Mouse (Mus musculus) cerebellum, adult 2 months (tissue): Measurements from ENCODE around the gene Rbfox1. TPM values are rescaled to one million over a fixed set of nuclear protein-coding genes. Genes with fewer than 3 reads are reported as not detected.

ENCODE experiments used
- DNase-seq, 2 experiments: peaks; one replicate each; pipeline ENCODE4 v3.0.0; 2021
- H3K27ac ChIP-seq: fragments of 200-500 bp; 2 replicates; pipeline ENCODE4 v1.5.1; 2012; ENCODE audit warnings: low read length, control low read depth, inconsistent platforms; ENCODE audit not compliant: insufficient read depth
- H3K27me3 ChIP-seq: fragments of 200-500 bp; 2 replicates; pipeline ENCODE4 v1.6.1; 2012; ENCODE audit warnings: inconsistent platforms, mild to moderate bottlenecking, low read length, moderate library complexity; ENCODE audit not compliant: control insufficient read depth, insufficient read depth
- H3K4me1 ChIP-seq: fragments of 200-500 bp; 2 replicates; pipeline ENCODE4 v1.6.1; 2011; ENCODE audit warnings: low read length; ENCODE audit not compliant: control insufficient read depth, insufficient read depth
- H3K4me3 ChIP-seq: fragments of 200-500 bp; replicated peaks from 2 replicates; pipeline ENCODE3; 2011; ENCODE audit warnings: mild to moderate bottlenecking, low read depth, low read length, control low read depth; ENCODE audit not compliant: insufficient read depth
- CTCF ChIP-seq: fragments of 200-500 bp; IDR thresholded peaks from 2 replicates; pipeline ENCODE4 v1.5.1; 2011; ENCODE audit warnings: low read depth, mild to moderate bottlenecking, control low read depth, low read length, moderate library complexity, borderline replicate concordance; ENCODE audit not compliant: insufficient read depth
- POLR2A ChIP-seq: fragments of 200-500 bp; IDR thresholded peaks from 2 replicates; pipeline ENCODE4 v1.6.1; 2011; ENCODE audit warnings: low read length, control low read depth, borderline replicate concordance; ENCODE audit not compliant: insufficient read depth
- WGBS: fragments of 180-500 bp; shearing (Covaris S2); methylation state at CpG from one replicate; pipeline ENCODE4 v1.1.7; 2018; 5-methylcytosine and 5-hydroxymethylcytosine counted together
- polyA plus RNA-seq: library from polyadenylated mRNA; depleted of rRNA; stranded (reverse); fragments of >200 nt; gene quantifications from 2 replicates; pipeline ENCODE4 v1.2.3, GENCODE M21; 2012

Rbfox1 gene
- polyA plus RNA-seq, 1 experiment, result 132 TPM

DNA sequence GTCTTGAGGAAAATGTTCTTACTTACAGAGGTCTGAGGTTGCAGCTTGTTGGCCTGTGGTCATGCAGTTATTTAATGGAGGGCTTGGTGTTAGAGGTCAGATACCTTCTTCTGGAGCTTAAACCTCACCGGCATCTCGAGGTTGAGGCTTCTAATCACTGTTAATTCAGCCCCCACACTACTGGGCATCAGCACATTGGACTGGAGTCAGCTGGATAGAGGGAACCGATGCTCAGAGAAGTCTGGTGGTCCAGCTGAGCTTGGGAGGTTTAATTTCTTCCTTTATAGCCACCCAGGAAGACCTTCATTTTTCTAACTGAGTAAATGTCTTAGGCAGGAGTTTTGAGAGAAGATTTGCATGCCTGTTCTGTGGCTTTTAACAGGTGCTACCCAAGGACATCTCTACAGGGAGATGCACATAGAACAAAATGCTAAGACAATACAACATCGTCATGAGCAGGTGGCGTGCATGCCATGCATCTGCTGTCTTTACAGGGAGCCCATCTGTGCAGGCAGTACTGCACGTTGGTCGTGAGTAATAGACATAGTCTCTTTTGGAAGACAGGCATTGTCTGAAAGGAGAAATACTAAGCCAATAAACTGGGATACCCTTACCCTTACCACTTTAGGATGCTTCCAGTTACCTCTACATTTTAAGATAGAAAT, 199.7 kb downstream of the Rbfox1 start:
- WGBS, result 10% methylated on average over 7 of the region's 7 CpGs
- H3K27me3 ChIP-seq, result no peaks in the 10 kb centered on the region
- peak; percentile 83 to 89 for DNase-seq
- H3K27ac ChIP-seq, result peak overlapping the region; percentile 95
- H3K4me3 ChIP-seq, result no peak overlapping the region
- H3K4me1 ChIP-seq, result peaks cover 22% of the 10 kb centered on the region
- TF ChIP-seq POLR2A (no peak), CTCF (no peak)

GRCm38 (mm10) chr16:6086200-6086599, 201.0 kb downstream of the Rbfox1 start:
- peak overlapping the region; percentile 27 for H3K27ac ChIP-seq
- H3K4me1 ChIP-seq, result peaks cover 22% of the 10 kb centered on the region
- WGBS, result 6% methylated on average over 3 of the region's 3 CpGs
- no peak for TF ChIP-seq CTCF
- no peak for TF ChIP-seq POLR2A
- peak; percentile 70 to 86 for DNase-seq
- no peaks in the 10 kb centered on the region for H3K27me3 ChIP-seq
- H3K4me3 ChIP-seq, result no peak overlapping the region

- peak in 1 of 2 experiments; percentile 60 for DNase-seq
These were observed 206.4 kb downstream of the Rbfox1 start for GRCm38 (mm10) chr16:6091326-6092123.

GRCm38 (mm10) chr16:6095604-6096372, 210.6 kb downstream of the Rbfox1 start:
- Histone ChIP-seq H3K4me1 (peaks cover 30% of the 10 kb centered on the region), H3K27me3 (no peaks in the 10 kb centered on the region), H3K4me3 (no peak overlapping the region), H3K27ac (no peak overlapping the region)
- TF ChIP-seq POLR2A (no peak), CTCF (no peak)
- no peak for DNase-seq
- 67% methylated on average over 2 of the region's 2 CpGs for WGBS

More at GRCm38 (mm10) chr16:6091326-6092123, 206.4 kb downstream of the Rbfox1 start:
- Histone ChIP-seq H3K4me3 (no peak overlapping the region), H3K4me1 (peaks cover 19% of the 10 kb centered on the region), H3K27ac (no peak overlapping the region), H3K27me3 (no peaks in the 10 kb centered on the region)
- no peak for TF ChIP-seq POLR2A
- TF ChIP-seq CTCF, result no peak
- WGBS, result 41% methylated on average over 3 of the region's 3 CpGs

GRCm38 (mm10) chr16:6097244-6098040, 212.3 kb downstream of the Rbfox1 start:
- Histone ChIP-seq H3K4me3 (no peak overlapping the region), H3K27me3 (no peaks in the 10 kb centered on the region), H3K27ac (no peak overlapping the region), H3K4me1 (peaks cover 20% of the 10 kb centered on the region)
- TF ChIP-seq CTCF (no peak), POLR2A (no peak)
- DNase-seq, result no peak
- 79% methylated on average over 7 of the region's 7 CpGs for WGBS

DNA sequence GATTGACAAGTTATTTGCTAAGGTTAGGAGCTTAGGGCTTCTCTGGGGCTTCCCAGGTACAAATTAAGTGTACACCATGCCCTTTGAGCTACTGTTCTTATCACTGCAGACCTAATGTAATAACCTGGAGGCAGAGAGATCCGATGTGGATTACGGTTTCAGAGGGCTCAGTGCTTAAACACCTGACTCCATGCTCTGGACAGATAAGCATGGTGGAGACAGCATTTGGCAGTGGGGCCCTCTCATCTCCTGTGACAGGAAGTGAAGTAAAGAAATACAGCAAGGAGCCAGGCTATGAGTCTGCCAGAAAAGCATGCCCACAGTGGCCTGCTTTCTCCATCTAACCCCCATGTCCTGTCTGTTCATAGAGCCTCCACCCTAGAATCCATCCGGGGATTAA, 213.0 kb downstream of the Rbfox1 start:
- no peak for DNase-seq
- H3K27me3 ChIP-seq, result no peaks in the 10 kb centered on the region
- TF ChIP-seq POLR2A (no peak), CTCF (no peak)
- no peak overlapping the region for H3K27ac ChIP-seq
- H3K4me3 ChIP-seq, result no peak overlapping the region
- WGBS, result 95% methylated on average over 3 of the region's 3 CpGs
- H3K4me1 ChIP-seq, result peaks cover 18% of the 10 kb centered on the region

DNA sequence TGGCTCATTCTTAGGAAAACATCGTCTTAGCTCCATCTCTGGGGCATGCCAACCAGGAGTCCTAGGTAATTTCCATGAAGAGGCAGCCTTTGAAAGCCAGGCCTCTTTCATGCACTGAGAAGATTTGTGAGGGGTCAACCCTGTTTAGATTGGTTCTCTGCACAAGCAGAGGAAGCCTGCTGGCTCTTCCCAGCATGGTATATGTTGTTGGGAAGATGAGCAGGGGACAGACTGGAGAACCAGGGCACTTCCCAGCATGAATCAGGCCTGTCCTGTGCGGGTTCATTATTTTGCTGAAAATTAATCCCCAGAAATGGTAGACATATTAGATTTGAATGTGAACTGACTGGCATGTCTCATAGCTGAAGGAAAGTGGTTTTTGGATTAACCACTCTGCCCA, 214.4 kb downstream of the Rbfox1 start:
- no peak for TF ChIP-seq POLR2A
- TF ChIP-seq CTCF, result no peak
- 12% methylated on average over 2 of the region's 2 CpGs for WGBS
- DNase-seq, result peak; percentile 61 to 81

More for the DNA sequence above, 214.4 kb downstream of the Rbfox1 start:
- peak overlapping the region; percentile 35 for H3K27ac ChIP-seq
- H3K4me1 ChIP-seq, result peaks cover 18% of the 10 kb centered on the region
- no peak overlapping the region for H3K4me3 ChIP-seq
- H3K27me3 ChIP-seq, result no peaks in the 10 kb centered on the region
